Mouse (Mus musculus): ENCODE data around the gene Pptc7. TPM values are rescaled to one million over a fixed set of nuclear protein-coding genes. Genes with fewer than 3 reads are reported as not detected.
A peak's percentile ranks its signal among the peaks of the same experiment; 100 is the strongest.

Gene Pptc7
- polyA plus RNA-seq, 1 experiment from 2014 or later = 8.3 TPM

GRCm38 (mm10) chr5:122293131-122293530 is 9.0 kb downstream of the Pptc7 start:
- DNase-seq (ENCODE audit: extremely low spot score, low spot score) = no peak
- H3K4me3 ChIP-seq = no peak overlapping the region
- peaks cover 9% of the 10 kb centered on the region for H3K9me3 ChIP-seq
- H3K4me1 ChIP-seq = peaks cover 36% of the 10 kb centered on the region
- H3K36me3 ChIP-seq (replicated peaks) = peaks cover 32% of the 10 kb centered on the region
- 86% methylated on average over 6 of the region's 6 CpGs for WGBS
- H3K27me3 ChIP-seq (ENCODE audit: poor library complexity, severe bottlenecking) = no peaks in the 10 kb centered on the region
- H3K27ac ChIP-seq = no peak overlapping the region

GRCm38 (mm10) chr5:122294219-122294735 is 10.1 kb downstream of the Pptc7 start:
- 81% methylated on average over 3 of the region's 3 CpGs for WGBS
- peaks cover 36% of the 10 kb centered on the region for H3K4me1 ChIP-seq

DNA sequence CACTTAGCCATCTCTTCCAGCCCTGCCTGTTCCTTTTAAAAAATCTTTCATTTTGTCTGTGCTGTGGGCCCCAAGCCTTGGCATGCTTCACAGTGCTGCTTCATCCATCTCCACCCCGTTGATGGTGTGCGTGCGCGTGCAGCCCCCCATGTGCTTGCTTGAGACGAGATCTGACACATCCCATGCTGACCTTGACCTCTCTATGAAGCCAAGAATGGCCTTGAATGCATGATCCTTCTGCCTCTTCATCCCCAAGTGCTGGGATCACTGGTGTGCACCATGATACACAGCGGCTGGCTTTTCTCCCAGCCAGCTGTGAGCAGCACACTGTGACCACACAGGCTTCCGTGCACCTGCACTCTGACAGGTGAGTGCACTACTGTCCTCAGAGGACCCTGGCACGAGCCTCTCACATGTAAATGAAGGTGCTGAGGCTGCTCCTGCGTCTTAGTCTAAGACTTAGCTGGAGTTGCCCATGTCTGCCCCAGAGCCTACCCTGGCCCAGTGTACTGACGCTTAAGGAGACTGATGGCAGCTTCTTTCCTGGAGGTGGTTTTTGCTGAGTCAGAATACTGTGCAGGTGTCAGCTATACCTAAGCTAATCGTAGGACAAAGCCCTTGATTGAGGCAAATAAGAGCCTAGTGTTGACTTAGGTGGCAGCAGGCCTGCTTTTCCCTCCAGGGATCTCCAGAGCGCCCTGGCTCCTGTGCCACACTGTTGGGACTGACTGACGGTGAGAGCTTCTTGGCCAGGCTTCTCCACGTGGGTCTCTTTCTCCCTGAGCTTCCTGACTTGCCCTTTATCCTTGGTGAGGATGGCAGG is 11.2 kb downstream of the Pptc7 start:
- H3K27me3 ChIP-seq (ENCODE audit: poor library complexity, severe bottlenecking) = no peaks in the 10 kb centered on the region
- peaks cover 15% of the 10 kb centered on the region for H3K36me3 ChIP-seq (replicated peaks)
- H3K27ac ChIP-seq = 0 out of 2 replicates have a peak overlapping the region, but pooled peaks have one; percentile 0
- no peaks in the 10 kb centered on the region for H3K9me3 ChIP-seq
- no peak for DNase-seq (ENCODE audit: extremely low spot score, low spot score)
- peaks cover 36% of the 10 kb centered on the region for H3K4me1 ChIP-seq
- H3K4me3 ChIP-seq = no peak overlapping the region
- 84% methylated on average over 14 of the region's 14 CpGs for WGBS

More at GRCm38 (mm10) chr5:122294219-122294735, 10.1 kb downstream of the Pptc7 start:
- H3K27ac ChIP-seq = no peak overlapping the region; the same call in 1 of the 2 replicates
- H3K9me3 ChIP-seq = peaks cover 6% of the 10 kb centered on the region; the same call in 1 of the 2 replicates
- no peak overlapping the region for H3K4me3 ChIP-seq
- no peak for DNase-seq (ENCODE audit: extremely low spot score, low spot score)
- H3K36me3 ChIP-seq (replicated peaks) = peaks cover 21% of the 10 kb centered on the region
- H3K27me3 ChIP-seq (ENCODE audit: poor library complexity, severe bottlenecking) = no peaks in the 10 kb centered on the region

DNA sequence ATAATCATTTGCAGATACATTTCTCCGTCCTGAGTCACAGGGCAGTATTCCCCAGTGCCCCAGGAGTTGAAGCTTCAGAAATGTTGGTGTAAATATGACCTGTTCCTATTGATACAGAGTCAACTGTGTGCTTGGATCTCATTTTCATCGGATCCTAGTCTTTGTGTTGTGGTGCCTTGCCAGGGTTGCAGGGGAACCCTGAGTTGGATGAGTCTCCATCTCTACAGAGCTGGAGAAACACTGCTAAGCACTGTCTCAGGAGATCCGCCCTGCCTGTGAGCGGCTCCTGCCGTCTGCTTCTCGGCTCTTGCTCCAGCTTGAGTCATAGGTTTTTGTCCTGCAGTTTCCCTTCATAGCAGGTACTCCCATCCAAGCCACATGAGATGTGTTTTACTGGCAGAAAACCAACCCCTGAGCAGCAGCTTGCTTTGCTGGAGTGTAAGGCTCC is 15.9 kb downstream of the Pptc7 start:
- no peaks in the 10 kb centered on the region for H3K9me3 ChIP-seq

DNA sequence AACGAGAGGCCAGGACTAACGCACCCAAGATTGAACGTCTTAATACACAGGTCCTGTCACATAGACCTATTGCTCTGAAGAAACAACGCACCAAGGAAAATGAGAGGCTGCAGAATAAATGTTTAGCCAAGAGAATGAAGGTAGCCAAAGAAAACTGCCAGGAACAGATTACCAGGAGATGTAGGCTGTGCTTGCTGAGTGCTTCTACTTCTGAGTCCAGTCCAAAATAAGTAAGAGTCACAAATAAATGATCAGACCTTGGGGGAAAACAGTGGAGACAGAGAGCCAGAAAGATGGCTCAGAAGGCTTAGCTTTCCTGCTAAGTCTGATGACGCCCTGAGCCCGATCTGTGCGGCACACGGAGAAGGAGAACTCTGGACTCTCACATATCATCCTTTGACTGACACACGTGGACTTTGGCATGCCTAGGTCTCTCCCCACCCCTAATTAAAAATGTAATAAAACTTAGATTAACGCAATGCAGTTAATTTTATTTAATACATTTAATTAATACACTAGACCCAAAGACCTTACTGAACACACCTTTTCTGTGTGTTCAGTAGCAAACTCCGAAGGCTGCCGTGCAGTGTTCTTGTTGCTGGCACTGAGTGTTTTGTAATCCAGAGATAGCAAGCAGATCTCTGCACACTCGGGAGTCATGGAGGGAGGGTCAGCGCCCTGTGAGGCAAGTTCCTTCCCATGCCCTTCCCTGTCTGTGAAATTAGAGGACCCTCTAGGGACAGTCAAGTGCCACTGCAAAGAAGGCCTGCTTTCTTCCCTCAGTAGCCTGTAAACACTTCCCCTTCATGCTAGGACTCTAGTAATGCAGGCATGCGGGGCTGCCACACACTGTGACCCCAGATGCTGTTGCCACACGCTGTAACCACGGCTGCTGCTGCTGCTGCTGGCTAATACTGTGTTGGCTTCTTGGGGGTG is 18.9 kb downstream of the Pptc7 start:
- no peak overlapping the region for H3K4me3 ChIP-seq

More for the DNA sequence above, 15.9 kb downstream of the Pptc7 start:
- H3K27ac ChIP-seq = no peak overlapping the region
- no peaks in the 10 kb centered on the region for H3K27me3 ChIP-seq (ENCODE audit: poor library complexity, severe bottlenecking)
- no peak for DNase-seq (ENCODE audit: extremely low spot score, low spot score)
- no peak overlapping the region for H3K4me3 ChIP-seq
- H3K4me1 ChIP-seq = peaks cover 22% of the 10 kb centered on the region
- peaks cover 23% of the 10 kb centered on the region for H3K36me3 ChIP-seq (replicated peaks)
- 92% methylated on average over 6 of the region's 6 CpGs for WGBS

DNA sequence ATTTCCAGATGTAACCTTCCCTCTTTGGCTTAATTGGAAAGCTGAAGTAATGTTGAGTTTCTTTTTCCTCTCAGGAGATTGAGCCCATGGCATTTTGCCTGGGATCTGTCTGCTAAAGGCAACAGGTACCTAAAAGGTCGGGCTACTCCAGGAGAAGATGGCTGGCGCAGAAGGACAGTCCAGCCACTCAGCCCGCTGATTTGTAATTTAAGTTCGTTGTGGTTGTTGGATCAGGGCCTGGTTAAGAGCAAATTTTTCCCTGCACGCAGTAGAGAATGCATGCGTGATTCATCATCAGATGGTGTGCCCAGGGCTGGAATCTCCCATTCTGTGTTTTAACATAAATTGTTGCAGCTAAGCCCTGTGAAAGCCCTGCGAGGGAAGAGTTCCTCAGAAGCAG is 19.8 kb downstream of the Pptc7 start:
- DNase-seq (ENCODE audit: extremely low spot score, low spot score) = no peak
- Histone ChIP-seq H3K9me3 (no peaks in the 10 kb centered on the region), H3K4me1 (peaks cover 17% of the 10 kb centered on the region), H3K4me3 (no peak overlapping the region), H3K27me3 (ENCODE audit: poor library complexity, severe bottlenecking) (no peaks in the 10 kb centered on the region), H3K27ac (no peak overlapping the region), H3K36me3 (replicated peaks) (peaks cover 34% of the 10 kb centered on the region)
- 95% methylated on average over 7 of the region's 7 CpGs for WGBS

More for the DNA sequence above, 18.9 kb downstream of the Pptc7 start:
- peaks cover 25% of the 10 kb centered on the region for H3K36me3 ChIP-seq (replicated peaks)
- DNase-seq (ENCODE audit: extremely low spot score, low spot score) = no peak
- H3K27me3 ChIP-seq (ENCODE audit: poor library complexity, severe bottlenecking) = no peaks in the 10 kb centered on the region
- WGBS = 83% methylated on average over 17 of the region's 17 CpGs
- H3K27ac ChIP-seq = no peak overlapping the region; the same call in 1 of the 2 replicates
- H3K4me1 ChIP-seq = peaks cover 17% of the 10 kb centered on the region
- no peaks in the 10 kb centered on the region for H3K9me3 ChIP-seq

- no peak for DNase-seq (ENCODE audit: extremely low spot score, low spot score)
- H3K27me3 ChIP-seq (ENCODE audit: poor library complexity, severe bottlenecking) = no peaks in the 10 kb centered on the region
- no peaks in the 10 kb centered on the region for H3K9me3 ChIP-seq
- H3K36me3 ChIP-seq (replicated peaks) = peaks cover 38% of the 10 kb centered on the region
- H3K4me1 ChIP-seq = peaks cover 17% of the 10 kb centered on the region
- H3K4me3 ChIP-seq = no peak overlapping the region
- no peak overlapping the region for H3K27ac ChIP-seq
- 91% methylated on average over 6 of the region's 6 CpGs for WGBS
Observed at GRCm38 (mm10) chr5:122304541-122304940, 20.4 kb downstream of the Pptc7 start.

GRCm38 (mm10) chr5:122305472-122305871 is 21.3 kb downstream of the Pptc7 start:
- no peak for DNase-seq (ENCODE audit: extremely low spot score, low spot score)
- no peaks in the 10 kb centered on the region for H3K27me3 ChIP-seq (ENCODE audit: poor library complexity, severe bottlenecking)
- peaks cover 17% of the 10 kb centered on the region for H3K4me1 ChIP-seq
- H3K9me3 ChIP-seq = no peaks in the 10 kb centered on the region
- H3K36me3 ChIP-seq (replicated peaks) = peaks cover 37% of the 10 kb centered on the region
- 93% methylated on average over 7 of the region's 7 CpGs for WGBS
- H3K27ac ChIP-seq = no peak overlapping the region
- H3K4me3 ChIP-seq = no peak overlapping the region

- H3K9me3 ChIP-seq = no peaks in the 10 kb centered on the region
- peaks cover 45% of the 10 kb centered on the region for H3K36me3 ChIP-seq (replicated peaks)
- no peak overlapping the region for H3K4me3 ChIP-seq
- peaks cover 21% of the 10 kb centered on the region for H3K4me1 ChIP-seq
- no peak overlapping the region for H3K27ac ChIP-seq
- WGBS = 91% methylated on average over 3 of the region's 3 CpGs
- no peak for DNase-seq (ENCODE audit: extremely low spot score, low spot score)
- no peaks in the 10 kb centered on the region for H3K27me3 ChIP-seq (ENCODE audit: poor library complexity, severe bottlenecking)
Observed at GRCm38 (mm10) chr5:122306536-122306935, 22.4 kb downstream of the Pptc7 start.

DNA sequence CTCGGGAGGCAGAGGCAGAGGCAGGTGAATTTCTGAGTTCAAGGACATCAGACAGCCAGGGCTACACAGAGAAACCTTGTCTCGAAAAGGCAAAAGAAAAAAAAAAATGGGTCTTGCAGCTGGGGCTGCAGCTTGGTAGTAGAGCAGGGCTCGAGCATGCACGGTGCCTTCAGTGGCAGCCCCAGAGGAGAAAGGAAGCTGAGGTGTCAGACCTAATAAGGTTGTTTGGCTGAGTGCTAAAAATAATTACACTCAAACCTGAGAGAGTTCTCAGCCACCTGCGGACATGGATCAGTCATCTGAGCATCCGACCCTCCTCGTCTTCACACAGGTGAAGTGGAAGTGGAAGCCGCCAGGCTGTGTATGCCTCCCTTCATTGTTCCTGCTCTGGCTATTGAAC is 26.5 kb downstream of the Pptc7 start:
- 86% methylated on average over 8 of the region's 8 CpGs for WGBS
- DNase-seq (ENCODE audit: extremely low spot score, low spot score) = no peak
- Histone ChIP-seq H3K36me3 (replicated peaks) (peaks cover 75% of the 10 kb centered on the region), H3K9me3 (no peaks in the 10 kb centered on the region), H3K4me1 (peaks cover 4% of the 10 kb centered on the region; the same call in 1 of the 2 replicates), H3K27ac (no peak overlapping the region), H3K4me3 (no peak overlapping the region), H3K27me3 (ENCODE audit: poor library complexity, severe bottlenecking) (no peaks in the 10 kb centered on the region)

DNA sequence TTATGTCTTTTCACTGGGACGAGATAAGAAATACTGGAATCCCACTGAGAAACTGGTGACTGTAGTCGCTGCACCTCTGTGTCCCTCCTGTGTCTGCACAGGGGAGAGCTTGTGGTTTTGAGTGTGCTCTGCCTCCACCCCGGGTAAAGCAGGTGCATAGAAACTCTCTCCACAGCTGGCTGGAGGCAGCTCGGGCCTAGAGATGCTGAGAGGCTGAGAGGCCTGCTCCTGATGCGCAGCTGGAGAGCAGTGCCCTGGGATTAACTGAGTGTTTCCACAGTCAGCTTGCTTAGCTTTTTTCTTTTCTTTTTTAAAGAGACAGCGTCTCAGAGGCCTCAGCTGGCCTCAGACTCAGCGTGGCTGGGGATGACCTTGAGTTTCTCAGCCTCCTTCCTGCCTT is 27.5 kb downstream of the Pptc7 start:
- DNase-seq (ENCODE audit: extremely low spot score, low spot score) = no peak
- no peak overlapping the region for H3K4me3 ChIP-seq
- WGBS = 69% methylated on average over 7 of the region's 7 CpGs
- no peak overlapping the region for H3K27ac ChIP-seq
- no peaks in the 10 kb centered on the region for H3K9me3 ChIP-seq
- H3K4me1 ChIP-seq = peaks cover 4% of the 10 kb centered on the region; the same call in 1 of the 2 replicates
- H3K27me3 ChIP-seq (ENCODE audit: poor library complexity, severe bottlenecking) = no peaks in the 10 kb centered on the region
- H3K36me3 ChIP-seq (replicated peaks) = peaks cover 82% of the 10 kb centered on the region

- H3K4me3 ChIP-seq = no peak overlapping the region
- 88% methylated on average over 4 of the region's 4 CpGs for WGBS
- DNase-seq (ENCODE audit: extremely low spot score, low spot score) = no peak
- H3K27ac ChIP-seq = no peak overlapping the region
- H3K36me3 ChIP-seq (replicated peaks) = peaks cover 88% of the 10 kb centered on the region
- H3K4me1 ChIP-seq = peaks cover 4% of the 10 kb centered on the region; the same call in 1 of the 2 replicates
- no peaks in the 10 kb centered on the region for H3K9me3 ChIP-seq
- no peaks in the 10 kb centered on the region for H3K27me3 ChIP-seq (ENCODE audit: poor library complexity, severe bottlenecking)
Observed at GRCm38 (mm10) chr5:122312346-122312745, 28.2 kb downstream of the Pptc7 start.
